Mouse (Mus musculus) stomach, embryonic 14.5 days (tissue): ENCODE results near the gene Cldn4. TPM values are rescaled to one million over a fixed set of nuclear protein-coding genes. Genes with fewer than 3 reads are reported as not detected.
A peak's percentile ranks its signal among the peaks of the same experiment; 100 is the strongest.

Experiments
- ATAC-seq: fragments of 200-750 bp; cut with Nextera tagmentation; 2 replicates; pipeline ENCODE4 v1.8.0; 2017; ENCODE audit warnings: low read depth, moderate TSS enrichment; ENCODE audit not compliant: insufficient number of reproducible peaks, insufficient read depth, low FRiP score
- H3K27ac ChIP-seq: fragments of 300-500 bp; sonication (generic); 2 replicates; pipeline ENCODE4 v1.5.1; 2014; ENCODE audit warnings: mild to moderate bottlenecking, low read length, moderate library complexity, mixed read lengths
- H3K27me3 ChIP-seq: fragments of 300-500 bp; sonication (generic); 2 replicates; pipeline ENCODE4 v1.6.1; 2014; ENCODE audit warnings: low read length, control low read depth, mixed read lengths; ENCODE audit not compliant: control insufficient read depth, insufficient read depth
- H3K36me3 ChIP-seq: fragments of 300-500 bp; sonication (generic); 2 replicates; pipeline ENCODE4 v1.6.1; 2014; ENCODE audit warnings: mild to moderate bottlenecking, control low read depth, low read length, moderate library complexity, mixed read lengths; ENCODE audit not compliant: control insufficient read depth, insufficient read depth
- H3K4me1 ChIP-seq: fragments of 300-500 bp; sonication (generic); 2 replicates; pipeline ENCODE4 v1.6.1; 2014; ENCODE audit warnings: low read length, control low read depth, mixed read lengths; ENCODE audit not compliant: control insufficient read depth, insufficient read depth
- H3K4me2 ChIP-seq: fragments of 300-500 bp; sonication (generic); replicated peaks from 2 replicates; pipeline ENCODE4 v1.6.1; 2014; ENCODE audit warnings: low read depth, low read length, control low read depth
- H3K4me3 ChIP-seq: fragments of 300-500 bp; sonication (generic); 2 replicates; pipeline ENCODE4 v1.5.1; 2014; ENCODE audit warnings: low read depth, low read length, control low read depth
- H3K9ac ChIP-seq: fragments of 300-500 bp; sonication (generic); replicated peaks from 2 replicates; pipeline ENCODE4 v1.6.1; 2014; ENCODE audit warnings: low read depth, mild to moderate bottlenecking, control low read depth, low read length, moderate library complexity, mixed read lengths
- H3K9me3 ChIP-seq: fragments of 300-500 bp; sonication (generic); 2 replicates; pipeline ENCODE4 v1.6.1; 2016; ENCODE audit warnings: low read depth, low read length, control low read depth; ENCODE audit not compliant: control insufficient read depth
- WGBS: fragments of 180-500 bp; shearing (Covaris S2); extraction: QIAGEN DNeasy Blood & Tissue Kit; methylation state at CpG from one replicate; pipeline ENCODE4 v1.1.7; 2014; 5-methylcytosine and 5-hydroxymethylcytosine counted together
- polyA plus RNA-seq: library from polyadenylated mRNA; unstranded; fragments of >200 nt; fragmentation: Nextera tagmentation; extraction: Ambion mirVana; gene quantifications from 2 replicates; pipeline ENCODE4 v1.2.1, GENCODE M21; 2014

The Cldn4 gene
- polyA plus RNA-seq = 91.5 and 93.9 TPM in 2 replicates

- WGBS = 14% methylated on average over 11 of the region's 11 CpGs
Measured at GRCm38 (mm10) chr5:134946857-134947255, at the start of gene Cldn4. Gene Cldn4, minus strand, starts transcription at chr5:134946934.

GRCm38 (mm10) chr5:134992566-134992965 lies 45.8 kb upstream of the Cldn4 start:
- Histone ChIP-seq H3K9me3 (no peaks in the 10 kb centered on the region), H3K36me3 (no peaks in the 10 kb centered on the region), H3K4me1 (no peaks in the 10 kb centered on the region), H3K27me3 (peaks cover 4% of the 10 kb centered on the region), H3K4me3 (no peak overlapping the region), H3K4me2 (no peak overlapping the region), H3K9ac (no peak overlapping the region), H3K27ac (no peak overlapping the region; the same call in 1 of the 2 replicates)
- WGBS = 84% methylated on average over 5 of the region's 5 CpGs
- no peak for ATAC-seq

More at GRCm38 (mm10) chr5:134946857-134947255, at the start of gene Cldn4:
- H3K27ac ChIP-seq = peak within 1 kb of the TSS; percentile 87
- H3K4me2 ChIP-seq = peak within 1 kb of the TSS; percentile 37
- no peaks in the 10 kb centered on the region for H3K9me3 ChIP-seq
- H3K27me3 ChIP-seq = peaks cover 8% of the 10 kb centered on the region; the same call in 1 of the 2 replicates
- H3K4me3 ChIP-seq = peak within 1 kb of the TSS; percentile 44
- ATAC-seq = peak; percentile 83
- peak within 1 kb of the TSS; percentile 64 for H3K9ac ChIP-seq
- no peaks in the 10 kb centered on the region for H3K36me3 ChIP-seq
- peaks cover 18% of the 10 kb centered on the region; the same call in 1 of the 2 replicates for H3K4me1 ChIP-seq

DNA sequence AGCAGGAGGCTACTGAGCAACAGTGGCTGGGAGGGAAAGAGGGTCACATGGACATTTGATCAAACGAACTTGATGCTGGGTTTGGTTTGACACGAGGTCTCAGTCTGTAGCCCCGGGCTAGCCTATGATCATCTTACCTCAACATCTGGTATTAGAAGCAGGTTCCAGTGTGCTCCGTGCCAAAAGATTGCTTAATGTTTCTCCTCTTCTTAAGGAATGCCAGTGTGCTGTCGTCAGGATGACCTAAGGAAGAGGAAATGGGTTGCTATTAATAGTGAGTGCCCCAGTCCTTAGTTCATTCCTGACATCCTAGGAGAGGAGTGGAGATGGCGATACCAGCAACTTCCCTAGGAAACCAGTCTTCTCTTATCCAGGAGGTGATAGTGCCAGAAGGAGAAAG lies 43.0 kb upstream of the Cldn4 start:
- Histone ChIP-seq H3K27me3 (peaks cover 29% of the 10 kb centered on the region), H3K9me3 (no peaks in the 10 kb centered on the region), H3K36me3 (no peaks in the 10 kb centered on the region), H3K4me3 (no peak overlapping the region), H3K4me1 (peaks cover 15% of the 10 kb centered on the region; the same call in 1 of the 2 replicates), H3K9ac (no peak overlapping the region), H3K4me2 (no peak overlapping the region), H3K27ac (no peak overlapping the region)
- 58% methylated on average over 6 of the region's 6 CpGs for WGBS
- ATAC-seq = no peak

GRCm38 (mm10) chr5:134989166-134989565 lies 42.4 kb upstream of the Cldn4 start:
- Histone ChIP-seq H3K9me3 (no peaks in the 10 kb centered on the region), H3K4me3 (no peak overlapping the region), H3K4me2 (0 out of 2 replicates have a peak overlapping the region, but pooled peaks have one; percentile 17), H3K36me3 (no peaks in the 10 kb centered on the region), H3K9ac (no peak overlapping the region), H3K4me1 (peaks cover 15% of the 10 kb centered on the region; the same call in 1 of the 2 replicates), H3K27me3 (peaks cover 29% of the 10 kb centered on the region), H3K27ac (no peak overlapping the region)
- 50% methylated on average over 11 of the region's 11 CpGs for WGBS
- ATAC-seq = no peak

DNA sequence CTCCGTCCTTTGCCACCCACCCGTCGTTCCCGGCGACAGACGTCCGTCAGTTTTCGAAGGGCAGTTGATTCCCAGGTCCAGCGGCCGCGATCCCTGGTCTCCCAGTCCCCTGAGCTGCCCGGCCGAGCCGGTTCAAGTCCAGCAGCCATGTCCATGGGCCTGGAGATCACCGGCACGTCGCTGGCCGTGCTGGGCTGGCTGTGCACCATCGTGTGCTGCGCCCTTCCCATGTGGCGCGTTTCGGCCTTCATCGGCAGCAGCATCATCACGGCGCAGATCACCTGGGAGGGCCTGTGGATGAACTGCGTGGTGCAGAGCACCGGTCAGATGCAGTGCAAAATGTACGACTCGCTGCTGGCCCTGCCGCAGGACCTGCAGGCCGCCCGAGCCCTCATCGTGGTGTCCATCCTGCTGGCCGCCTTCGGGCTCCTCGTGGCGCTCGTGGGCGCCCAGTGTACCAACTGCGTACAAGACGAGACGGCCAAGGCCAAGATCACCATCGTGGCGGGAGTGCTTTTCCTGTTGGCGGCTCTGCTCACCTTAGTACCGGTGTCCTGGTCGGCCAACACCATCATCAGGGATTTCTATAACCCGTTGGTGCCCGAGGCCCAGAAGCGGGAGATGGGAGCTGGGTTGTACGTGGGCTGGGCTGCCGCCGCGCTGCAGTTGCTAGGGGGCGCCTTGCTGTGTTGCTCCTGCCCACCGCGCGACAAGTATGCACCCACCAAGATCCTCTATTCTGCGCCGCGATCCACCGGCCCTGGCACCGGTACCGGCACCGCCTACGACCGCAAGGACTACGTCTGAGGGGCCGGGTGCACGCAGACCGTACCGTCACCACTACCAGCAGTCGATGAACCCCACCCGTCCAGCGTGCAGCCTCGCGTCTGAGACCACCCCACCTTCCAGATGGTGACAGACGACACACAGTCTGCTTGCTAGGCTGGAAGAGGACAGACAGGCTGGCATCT lies 39.8 kb upstream of the Cldn4 start:
- peak overlapping the region; percentile 83 for H3K27ac ChIP-seq
- no peaks in the 10 kb centered on the region for H3K36me3 ChIP-seq
- 6% methylated on average over 79 of the region's 79 CpGs for WGBS
- H3K9ac ChIP-seq = peak overlapping the region; percentile 42
- peak overlapping the region; percentile 46 for H3K4me2 ChIP-seq
- peaks cover 29% of the 10 kb centered on the region for H3K27me3 ChIP-seq
- ATAC-seq = no peak
- peaks cover 15% of the 10 kb centered on the region; the same call in 1 of the 2 replicates for H3K4me1 ChIP-seq
- H3K9me3 ChIP-seq = no peaks in the 10 kb centered on the region
- peak overlapping the region; percentile 37 for H3K4me3 ChIP-seq

GRCm38 (mm10) chr5:134985633-134986297 lies 39.0 kb upstream of the Cldn4 start, which contains the start of gene Cldn3:
Gene Cldn3, plus strand, starts transcription at chr5:134986214.
- ATAC-seq = peak; percentile 91
- H3K4me1 ChIP-seq = peaks cover 15% of the 10 kb centered on the region; the same call in 1 of the 2 replicates
- 1% methylated on average over 25 of the region's 25 CpGs for WGBS
- peak within 1 kb of the TSS; percentile 46 for H3K4me2 ChIP-seq
- H3K9me3 ChIP-seq = no peaks in the 10 kb centered on the region
- H3K27me3 ChIP-seq = peaks cover 29% of the 10 kb centered on the region
- peak within 1 kb of the TSS; percentile 42 for H3K9ac ChIP-seq
- H3K36me3 ChIP-seq = no peaks in the 10 kb centered on the region
- H3K27ac ChIP-seq = peak within 1 kb of the TSS; percentile 83
- peak within 1 kb of the TSS; percentile 37 for H3K4me3 ChIP-seq

DNA sequence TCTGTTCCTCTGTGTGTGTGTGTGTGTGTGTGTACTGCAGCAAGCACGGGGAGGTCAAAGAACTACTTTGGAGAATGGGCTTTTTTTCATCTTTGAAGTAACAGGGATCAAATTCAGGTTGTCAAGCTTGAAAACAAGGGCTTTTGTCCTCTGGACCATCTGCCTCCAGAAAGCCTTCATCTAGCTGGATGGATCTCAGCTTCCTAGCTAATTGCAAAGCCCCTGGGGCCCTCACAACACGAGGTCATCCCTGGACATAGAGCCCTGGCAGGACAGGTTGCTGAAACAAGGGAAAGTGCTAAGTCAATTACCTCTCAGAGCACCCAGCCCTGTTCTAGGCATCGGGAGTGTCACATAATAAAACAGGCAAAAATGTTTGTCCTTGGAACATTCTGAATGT lies 37.0 kb upstream of the Cldn4 start:
- no peaks in the 10 kb centered on the region for H3K9me3 ChIP-seq
- WGBS = 25% methylated on average over 3 of the region's 3 CpGs
- peaks cover 15% of the 10 kb centered on the region; the same call in 1 of the 2 replicates for H3K4me1 ChIP-seq
- no peak overlapping the region for H3K4me3 ChIP-seq
- no peak overlapping the region for H3K27ac ChIP-seq
- H3K9ac ChIP-seq = no peak overlapping the region
- H3K4me2 ChIP-seq = no peak overlapping the region
- peaks cover 29% of the 10 kb centered on the region for H3K27me3 ChIP-seq
- ATAC-seq = no peak
- no peaks in the 10 kb centered on the region for H3K36me3 ChIP-seq

- no peaks in the 10 kb centered on the region for H3K36me3 ChIP-seq
- peaks cover 29% of the 10 kb centered on the region for H3K27me3 ChIP-seq
- H3K27ac ChIP-seq = no peak overlapping the region
- H3K9ac ChIP-seq = no peak overlapping the region
- WGBS = 81% methylated on average over 1 of the region's 1 CpGs
- H3K9me3 ChIP-seq = no peaks in the 10 kb centered on the region
- H3K4me3 ChIP-seq = no peak overlapping the region
- H3K4me2 ChIP-seq = no peak overlapping the region
- ATAC-seq = no peak
- H3K4me1 ChIP-seq = peaks cover 15% of the 10 kb centered on the region; the same call in 1 of the 2 replicates
Measured at GRCm38 (mm10) chr5:134983111-134983510, 36.4 kb upstream of the Cldn4 start.
